Comparison of ENCODE assay signal across 8 mouse cellular contexts in the genomic region with DNA sequence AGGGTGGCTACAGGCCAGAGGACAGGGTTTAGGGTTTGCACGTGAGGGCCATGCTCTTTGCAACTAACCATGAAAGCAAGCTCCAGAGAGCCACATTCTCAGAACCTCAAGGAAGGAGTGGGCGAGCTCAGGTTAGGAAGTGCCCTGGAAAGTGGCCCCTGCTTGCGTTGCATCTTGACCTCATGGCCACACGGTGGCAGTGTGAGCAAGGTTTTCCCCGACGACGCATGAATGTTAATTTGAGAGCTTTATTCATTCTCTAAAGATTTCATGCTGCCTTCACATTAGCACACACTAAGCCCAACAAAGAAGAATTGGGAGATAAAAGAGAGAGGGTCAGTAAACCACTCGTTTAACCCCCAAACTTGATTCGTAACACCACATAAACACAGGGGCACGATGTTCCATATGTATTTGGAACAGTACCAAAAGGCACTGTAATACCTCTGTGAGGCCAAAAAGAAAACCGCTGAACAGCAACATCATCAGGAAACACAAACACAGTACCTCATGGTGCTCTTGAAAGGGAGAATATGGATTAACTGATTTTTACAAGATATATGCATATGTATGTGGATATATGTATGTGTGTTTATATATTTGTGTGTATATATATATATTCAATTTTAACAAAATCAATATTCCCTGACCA. TPM values are rescaled to one million over a fixed set of nuclear protein-coding genes. Genes with fewer than 3 reads are reported as not detected.
DNase-seq lines count a peak whose midpoint lies in the region; ATAC-seq and TF ChIP-seq lines count a peak whose summit lies in the region.

No protein-coding gene starts in this region.

- no peaks in the 10 kb centered on the region for H3K36me3 ChIP-seq in E14TG2a.4 (ENCODE audit: insufficient read depth, low read length)
- no peaks in the 10 kb centered on the region for H3K36me3 ChIP-seq in heart, embryonic 13.5 days
- no peaks in the 10 kb centered on the region for H3K36me3 ChIP-seq in liver, postnatal 0 days (replicated peaks; ENCODE audit: insufficient read depth, low read length)
- no peaks in the 10 kb centered on the region for H3K36me3 ChIP-seq in neural tube, embryonic 13.5 days

- TF ChIP-seq EP300 in liver, postnatal 0 days (IDR thresholded peaks at IDR 0.05; ENCODE audit: low read depth), result no peak

- H3K4me1 ChIP-seq in E14TG2a.4 (replicated peaks; ENCODE audit: low read depth, low read length), result no peaks in the 10 kb centered on the region
- H3K4me1 ChIP-seq in bone marrow, adult 2 months (ENCODE audit: control insufficient read depth, insufficient read depth, low read length), result no peaks in the 10 kb centered on the region
- peaks cover 2% of the 10 kb centered on the region; the same call in 1 of the 2 replicates for H3K4me1 ChIP-seq in embryonic fibroblast, embryonic 13.5 days (ENCODE audit: control insufficient read depth, insufficient read depth, low read length)
- no peaks in the 10 kb centered on the region for H3K4me1 ChIP-seq in heart, embryonic 13.5 days
- H3K4me1 ChIP-seq in liver, postnatal 0 days (ENCODE audit: insufficient read depth), result no peaks in the 10 kb centered on the region
- no peaks in the 10 kb centered on the region; the same call in 1 of the 2 replicates for H3K4me1 ChIP-seq in neural tube, embryonic 13.5 days (replicated peaks)

- TF ChIP-seq POLR2A in bone marrow, adult 2 months (IDR thresholded peaks at IDR 0.05; ENCODE audit: borderline replicate concordance, control insufficient read depth, low read depth, low read length), result no peak
- no peak for TF ChIP-seq POLR2A in embryonic fibroblast, embryonic 13.5 days (IDR thresholded peaks at IDR 0.05; ENCODE audit: low read depth, low read length)

- H3K9ac ChIP-seq in heart, embryonic 13.5 days, result no peak overlapping the region
- no peak overlapping the region for H3K9ac ChIP-seq in liver, postnatal 0 days (replicated peaks)
- 0 out of 2 replicates have a peak overlapping the region, but pooled peaks have one; percentile 13 for H3K9ac ChIP-seq in neural tube, embryonic 13.5 days

- no peak for ATAC-seq in heart, embryonic 13.5 days (ENCODE audit: extremely low read depth, insufficient number of reproducible peaks, low FRiP score, low TSS enrichment)
- ATAC-seq in liver, postnatal 0 days, result 0 out of 2 replicates have a peak, but pooled peaks have one; percentile 47
- peak; percentile 75 for ATAC-seq in neural tube, embryonic 13.5 days (ENCODE audit: low read depth)

- no peak overlapping the region for H3K27ac ChIP-seq in bone marrow, adult 2 months (ENCODE audit: control insufficient read depth, insufficient read depth, low read depth, low read length, poor library complexity)
- H3K27ac ChIP-seq in embryonic fibroblast, embryonic 13.5 days (ENCODE audit: insufficient read depth, low read length), result no peak overlapping the region
- H3K27ac ChIP-seq in heart, embryonic 13.5 days (replicated peaks), result no peak overlapping the region
- no peak overlapping the region for H3K27ac ChIP-seq in liver, postnatal 0 days (ENCODE audit: low read depth)
- no peak overlapping the region for H3K27ac ChIP-seq in neural tube, embryonic 13.5 days (replicated peaks)

- H3K9me3 ChIP-seq in E14TG2a.4 (ENCODE audit: low read length), result no peaks in the 10 kb centered on the region
- H3K9me3 ChIP-seq in heart, embryonic 13.5 days, result no peaks in the 10 kb centered on the region
- H3K9me3 ChIP-seq in liver, postnatal 0 days (ENCODE audit: low read length), result no peaks in the 10 kb centered on the region
- H3K9me3 ChIP-seq in neural tube, embryonic 13.5 days, result no peaks in the 10 kb centered on the region

- 0 out of 2 replicates have a peak overlapping the region, but pooled peaks have one; percentile 5 for H3K4me2 ChIP-seq in heart, embryonic 13.5 days
- no peak overlapping the region for H3K4me2 ChIP-seq in liver, postnatal 0 days (ENCODE audit: low read depth, low read length)
- H3K4me2 ChIP-seq in neural tube, embryonic 13.5 days, result peak overlapping the region; percentile 36

- no peak overlapping the region for H3K4me3 ChIP-seq in E14TG2a.4 (replicated peaks; ENCODE audit: low read length)
- no peak overlapping the region for H3K4me3 ChIP-seq in bone marrow, adult 2 months (replicated peaks; ENCODE audit: control insufficient read depth, low read depth, low read length)
- no peak overlapping the region for H3K4me3 ChIP-seq in embryonic fibroblast, embryonic 13.5 days (ENCODE audit: insufficient read depth, low read length)
- no peak overlapping the region for H3K4me3 ChIP-seq in heart, embryonic 13.5 days
- H3K4me3 ChIP-seq in liver, postnatal 0 days (ENCODE audit: low read depth, low read length), result no peak overlapping the region
- H3K4me3 ChIP-seq in neural tube, embryonic 13.5 days, result no peak overlapping the region

- DNase-seq in layer of hippocampus, adult 11-12 months (ENCODE audit: low spot score), result peak; percentile 70
- peak; percentile 81 for DNase-seq in liver, postnatal 0 days
- DNase-seq in thymus, adult 18-20 months, result peak; percentile 19 to 23

- no peaks in the 10 kb centered on the region; the same call in 1 of the 2 replicates for H3K27me3 ChIP-seq in E14TG2a.4 (ENCODE audit: insufficient read depth, low read length)
- H3K27me3 ChIP-seq in heart, embryonic 13.5 days (replicated peaks), result peaks cover 38% of the 10 kb centered on the region
- 0 out of 2 replicates have a peak, but pooled peaks cover 5% of the 10 kb centered on the region for H3K27me3 ChIP-seq in liver, postnatal 0 days (ENCODE audit: insufficient read depth, low read length)
- H3K27me3 ChIP-seq in neural tube, embryonic 13.5 days, result peaks cover 9% of the 10 kb centered on the region

- WGBS in bone marrow, adult 2 months, result 14% methylated on average over 11 of the region's 11 CpGs
- WGBS in heart, embryonic 13.5 days, result 11% methylated on average over 11 of the region's 11 CpGs
- 18% methylated on average over 11 of the region's 11 CpGs for WGBS in liver, postnatal 0 days (ENCODE audit: insufficient replicate concordance)
- 9% methylated on average over 11 of the region's 11 CpGs for WGBS in neural tube, embryonic 13.5 days

- TF ChIP-seq CTCF in E14TG2a.4 (conservative IDR thresholded peaks at IDR 0.05; ENCODE audit: low read length), result peak; percentile 67
- peak; percentile 96 for TF ChIP-seq CTCF in bone marrow, adult 2 months (IDR thresholded peaks at IDR 0.05; ENCODE audit: control insufficient read depth, insufficient read depth, low read length)
- peak; percentile 95 for TF ChIP-seq CTCF in embryonic fibroblast, embryonic 13.5 days (IDR thresholded peaks at IDR 0.05; ENCODE audit: borderline replicate concordance, insufficient read depth, low read length)
- peak; percentile 95 for TF ChIP-seq CTCF in liver, postnatal 0 days (IDR thresholded peaks at IDR 0.05; ENCODE audit: low read depth)

RNA-seq across cellular contexts. Expression of a gene that starts 41.0 kb away (rescaled TPM):
- polyA plus RNA-seq in bone marrow, adult 2 months (2011; ENCODE audit: insufficient read depth, insufficient read length, low replicate concordance, missing spikeins), result 92.1 and 108 TPM in 2 replicates
- polyA plus RNA-seq in embryonic fibroblast, embryonic 13.5 days (2011; ENCODE audit: insufficient read length, low read depth, missing spikeins), result 20.1 and 21.5 TPM in 2 replicates
- polyA plus RNA-seq in heart, embryonic 13.5 days (2015; fragmentation: Nextera tagmentation; extraction: Ambion mirVana), result 16.0 and 19.0 TPM in 2 replicates
- 31.0 and 32.4 TPM in 2 replicates for polyA plus RNA-seq in liver, postnatal 0 days (2015; fragmentation: Nextera tagmentation; extraction: Ambion mirVana)
- 51.7 and 55.0 TPM in 2 replicates for polyA plus RNA-seq in neural tube, embryonic 13.5 days (2015; fragmentation: Nextera tagmentation; extraction: Ambion mirVana)

Comparison
In these comparisons a context has a peak if more than half of its experiments do, and no peak if none do; other contexts are left out.
1. DNase-seq: peak in every context shown above with its lines; median percentile 81 in liver, postnatal 0 days; 70 in layer of hippocampus, adult 11-12 months; 21 in thymus, adult 18-20 months.